ENCODE assay signal across 8 mouse cellular contexts in the genomic region with DNA sequence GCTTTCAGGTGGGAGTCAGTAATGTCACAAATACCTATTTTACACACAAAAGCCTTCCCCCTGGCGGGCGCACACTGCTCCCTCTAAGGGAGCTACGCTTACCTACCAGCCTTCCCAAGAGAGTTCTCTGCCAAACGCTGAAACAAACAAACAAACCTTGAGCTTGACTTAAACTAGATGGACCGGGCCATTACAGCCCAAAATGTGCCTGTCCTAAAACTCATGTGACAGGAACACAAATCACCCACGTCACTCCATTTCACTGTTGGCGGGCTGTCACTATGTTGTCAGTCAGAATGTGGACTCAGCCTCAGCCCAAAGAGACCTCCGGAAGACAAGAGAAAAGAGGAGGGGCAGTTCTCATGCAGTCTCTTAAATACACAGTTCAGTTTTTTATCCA.
DNase-seq lines count a peak whose midpoint lies in the region; ATAC-seq and TF ChIP-seq lines count a peak whose summit lies in the region.

No protein-coding gene starts in this region.

- H3K9me3 ChIP-seq in embryonic facial prominence, embryonic 12.5 days: no peaks in the 10 kb centered on the region
- H3K9me3 ChIP-seq in intestine, embryonic 15.5 days: no peaks in the 10 kb centered on the region
- H3K9me3 ChIP-seq in liver, postnatal 0 days (ENCODE audit: low read length): no peaks in the 10 kb centered on the region

- peak overlapping the region; percentile 61 for H3K4me3 ChIP-seq in brown adipose tissue, adult 24 weeks (ENCODE audit: insufficient read depth, low read depth, low read length)
- H3K4me3 ChIP-seq in embryonic facial prominence, embryonic 12.5 days: peak overlapping the region; percentile 40
- H3K4me3 ChIP-seq in intestine, embryonic 15.5 days (replicated peaks): peak overlapping the region; percentile 37
- H3K4me3 ChIP-seq in liver, postnatal 0 days (ENCODE audit: low read depth, low read length): peak overlapping the region; percentile 47

- H3K27me3 ChIP-seq in embryonic facial prominence, embryonic 12.5 days: no peaks in the 10 kb centered on the region
- H3K27me3 ChIP-seq in intestine, embryonic 15.5 days (replicated peaks): no peaks in the 10 kb centered on the region
- H3K27me3 ChIP-seq in liver, postnatal 0 days (ENCODE audit: insufficient read depth, low read length): no peaks in the 10 kb centered on the region

- TF ChIP-seq CTCF in liver, postnatal 0 days (IDR thresholded peaks at IDR 0.05; ENCODE audit: low read depth): peak; percentile 52

- no peaks in the 10 kb centered on the region for H3K4me1 ChIP-seq in brown adipose tissue, adult 24 weeks (ENCODE audit: control insufficient read depth, insufficient read depth, insufficient read length, low read length)
- H3K4me1 ChIP-seq in embryonic facial prominence, embryonic 12.5 days: no peaks in the 10 kb centered on the region
- no peaks in the 10 kb centered on the region for H3K4me1 ChIP-seq in intestine, embryonic 15.5 days (replicated peaks)
- peaks cover 27% of the 10 kb centered on the region for H3K4me1 ChIP-seq in liver, postnatal 0 days (ENCODE audit: insufficient read depth)

- no peak for ATAC-seq in embryonic facial prominence, embryonic 12.5 days (ENCODE audit: insufficient number of reproducible peaks, insufficient read depth, low FRiP score, low TSS enrichment)
- ATAC-seq in intestine, embryonic 15.5 days: no peak
- ATAC-seq in liver, postnatal 0 days: peak; percentile 65

- no peak overlapping the region for H3K27ac ChIP-seq in brown adipose tissue, adult 24 weeks (replicated peaks; ENCODE audit: low read depth, low read length)
- H3K27ac ChIP-seq in embryonic facial prominence, embryonic 12.5 days: no peak overlapping the region
- no peak overlapping the region for H3K27ac ChIP-seq in intestine, embryonic 15.5 days
- H3K27ac ChIP-seq in liver, postnatal 0 days (ENCODE audit: low read depth): peak overlapping the region; percentile 75

- peak overlapping the region; percentile 66 for H3K4me2 ChIP-seq in embryonic facial prominence, embryonic 12.5 days (replicated peaks)
- H3K4me2 ChIP-seq in intestine, embryonic 15.5 days (replicated peaks): peak overlapping the region; percentile 63
- peak overlapping the region; percentile 67 for H3K4me2 ChIP-seq in liver, postnatal 0 days (ENCODE audit: low read depth, low read length)

- intact Hi-C loops in gastrocnemius, postnatal 36 days (cut with DNase I): no loop called here
- intact Hi-C loops in gastrocnemius, postnatal 14 days (cut with DNase I; ENCODE audit: low total_unique reads): no loop called here

- WGBS in embryonic facial prominence, embryonic 12.5 days: 4% methylated on average over 8 of the region's 8 CpGs
- WGBS in intestine, embryonic 15.5 days: 11% methylated on average over 8 of the region's 8 CpGs
- WGBS in liver, postnatal 0 days (ENCODE audit: insufficient replicate concordance): 5% methylated on average over 8 of the region's 8 CpGs

- TF ChIP-seq EP300 in liver, postnatal 0 days (IDR thresholded peaks at IDR 0.05; ENCODE audit: low read depth): no peak

- H3K9ac ChIP-seq in embryonic facial prominence, embryonic 12.5 days: no peak overlapping the region
- H3K9ac ChIP-seq in intestine, embryonic 15.5 days: no peak overlapping the region
- H3K9ac ChIP-seq in liver, postnatal 0 days (replicated peaks): peak overlapping the region; percentile 31

- peak; percentile 47 for DNase-seq in liver, postnatal 0 days
- DNase-seq in thymus, postnatal 14 days: no peak
- no peak for DNase-seq in gastrocnemius, postnatal 36 days
- DNase-seq in gastrocnemius, postnatal 14 days: no peak
- no peak for DNase-seq in urinary bladder, postnatal 36 days (ENCODE audit: low spot score in 2 of 2)

- H3K36me3 ChIP-seq in embryonic facial prominence, embryonic 12.5 days: no peaks in the 10 kb centered on the region
- no peaks in the 10 kb centered on the region for H3K36me3 ChIP-seq in intestine, embryonic 15.5 days
- no peaks in the 10 kb centered on the region for H3K36me3 ChIP-seq in liver, postnatal 0 days (replicated peaks; ENCODE audit: insufficient read depth, low read length)
